Mouse (Mus musculus) lung, adult 2 months (tissue): ENCODE measurements around the gene Trim26.

Source experiments
- CTCF ChIP-seq: fragments of 200-500 bp; IDR thresholded peaks from 2 replicates; pipeline ENCODE4 v1.5.1; 2011; ENCODE audit warnings: mild to moderate bottlenecking, low read length, control low read depth; ENCODE audit not compliant: insufficient read depth
- POLR2A ChIP-seq: fragments of 200-500 bp; IDR thresholded peaks from 2 replicates; pipeline ENCODE4 v1.6.1; 2011; ENCODE audit warnings: low read depth, mild to moderate bottlenecking, control low read depth, low read length, borderline replicate concordance; ENCODE audit errors: extremely low read depth

GRCm38 (mm10) chr17:36890073-36890903 is 53.4 kb downstream of the Trim26 start, which contains the start of gene Trim40:
- TF ChIP-seq POLR2A, result no peak
- TF ChIP-seq CTCF, result no peak
